Mouse (Mus musculus): ENCODE results near the gene Fam234b. TPM values are rescaled to one million over a fixed set of nuclear protein-coding genes. Genes with fewer than 3 reads are reported as not detected.
A peak's percentile ranks its signal among the peaks of the same experiment; 100 is the strongest.

Fam234b gene
- polyA plus RNA-seq, 1 experiment from 2014 or later: 21.7 TPM

DNA sequence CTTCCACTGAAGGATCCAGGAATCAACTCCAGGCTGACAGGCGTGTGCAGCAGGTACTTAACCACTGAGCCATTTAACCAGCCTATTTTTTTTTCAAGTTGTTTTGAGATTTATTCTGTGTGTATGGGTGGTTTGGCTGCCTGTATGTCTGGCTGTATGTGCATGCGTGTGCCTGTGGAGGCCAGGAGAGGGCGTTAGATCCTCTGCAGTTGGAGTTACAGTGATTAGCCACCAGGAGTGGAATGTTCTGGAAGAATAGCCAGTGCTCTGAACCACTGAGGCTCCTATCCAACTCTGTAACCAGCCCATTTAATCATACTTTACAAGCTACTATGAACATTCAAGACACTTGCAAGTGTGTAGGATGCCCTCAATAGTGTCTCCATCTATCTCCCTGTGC, 38.8 kb downstream of the Fam234b start:
- no peaks in the 10 kb centered on the region for H3K27me3 ChIP-seq (ENCODE audit: low read depth, poor library complexity, severe bottlenecking)
- no peak overlapping the region for H3K4me3 ChIP-seq
- H3K4me1 ChIP-seq: peaks cover 10% of the 10 kb centered on the region; the same call in 1 of the 2 replicates
- peaks cover 32% of the 10 kb centered on the region for H3K36me3 ChIP-seq
- H3K9me3 ChIP-seq (replicated peaks): no peaks in the 10 kb centered on the region
- no peak for DNase-seq (ENCODE audit: low spot score)
- WGBS: 87% methylated on average over 3 of the region's 3 CpGs
- no peak overlapping the region for H3K27ac ChIP-seq (replicated peaks)

DNA sequence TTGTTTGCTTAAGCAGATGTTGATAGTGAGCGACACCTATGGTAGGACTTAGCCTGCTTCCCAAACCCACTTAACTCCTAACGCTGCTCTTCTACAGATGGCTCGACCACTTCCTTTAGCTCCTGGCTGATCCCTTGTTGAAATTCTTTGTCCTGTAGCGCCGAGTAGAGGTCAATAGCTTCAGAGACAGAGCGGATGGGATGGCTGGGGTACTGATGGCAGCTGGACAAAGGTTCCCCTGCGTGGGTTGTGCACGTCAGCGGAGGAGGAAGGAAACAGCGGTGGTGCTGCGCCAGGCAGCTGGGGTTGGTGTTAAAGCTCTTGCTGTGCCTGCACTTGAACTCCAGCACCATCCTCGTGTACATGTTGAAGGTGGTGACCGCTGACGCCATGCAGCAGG, 39.5 kb downstream of the Fam234b start:
- Histone ChIP-seq H3K9me3 (replicated peaks) (no peaks in the 10 kb centered on the region), H3K27me3 (ENCODE audit: low read depth, poor library complexity, severe bottlenecking) (no peaks in the 10 kb centered on the region), H3K27ac (replicated peaks) (0 out of 2 replicates have a peak overlapping the region, but pooled peaks have one; percentile 17), H3K4me3 (no peak overlapping the region), H3K4me1 (peaks cover 10% of the 10 kb centered on the region; the same call in 1 of the 2 replicates), H3K36me3 (peaks cover 28% of the 10 kb centered on the region)
- no peak for DNase-seq (ENCODE audit: low spot score)
- WGBS: 75% methylated on average over 14 of the region's 14 CpGs

DNA sequence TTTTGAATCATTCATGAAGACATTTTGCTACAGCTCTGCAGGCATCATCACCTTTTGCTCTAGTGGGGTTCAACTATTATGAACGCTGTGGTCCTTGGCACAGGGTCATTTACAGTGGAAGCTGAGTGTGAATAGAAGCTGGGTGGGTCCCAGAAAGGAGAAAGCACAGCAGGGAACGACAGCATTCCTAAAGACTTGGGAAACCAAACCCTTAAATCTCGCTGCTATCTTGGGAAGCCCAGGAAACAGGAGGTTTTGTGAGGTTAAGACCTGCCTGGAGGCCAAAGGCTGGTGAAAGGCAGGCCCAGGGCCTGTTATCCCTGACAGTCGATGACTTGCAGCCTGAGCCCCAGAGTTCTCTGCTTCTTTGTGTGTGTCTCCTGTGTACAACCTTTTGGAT, 40.4 kb downstream of the Fam234b start:
- H3K27ac ChIP-seq (replicated peaks): no peak overlapping the region
- 64% methylated on average over 4 of the region's 4 CpGs for WGBS
- no peaks in the 10 kb centered on the region for H3K9me3 ChIP-seq (replicated peaks)
- no peak for DNase-seq (ENCODE audit: low spot score)
- peaks cover 19% of the 10 kb centered on the region for H3K36me3 ChIP-seq
- no peaks in the 10 kb centered on the region for H3K27me3 ChIP-seq (ENCODE audit: low read depth, poor library complexity, severe bottlenecking)
- H3K4me1 ChIP-seq: peaks cover 3% of the 10 kb centered on the region; the same call in 1 of the 2 replicates
- H3K4me3 ChIP-seq: no peak overlapping the region

DNA sequence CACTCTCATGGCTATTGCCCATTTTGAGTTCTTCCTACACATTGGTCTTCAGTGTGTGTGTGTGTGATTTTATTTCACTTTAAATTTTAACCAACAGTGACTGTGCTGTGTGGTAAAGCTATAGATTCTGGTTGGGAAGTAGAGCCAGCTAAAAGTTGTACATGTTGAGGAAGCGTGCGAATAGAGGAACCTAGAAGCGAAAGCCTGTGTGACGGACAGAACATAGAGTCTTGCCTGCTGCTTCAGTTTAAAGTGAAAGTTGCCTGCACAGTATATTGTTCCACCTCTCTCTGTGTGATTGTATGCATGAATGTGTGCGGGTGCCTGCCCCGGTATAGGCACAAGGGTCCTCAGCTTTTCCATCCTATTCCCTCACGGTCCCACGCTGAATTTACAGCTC, 42.6 kb downstream of the Fam234b start:
- Histone ChIP-seq H3K4me1 (peaks cover 5% of the 10 kb centered on the region; the same call in 1 of the 2 replicates), H3K36me3 (peaks cover 4% of the 10 kb centered on the region; the same call in 1 of the 2 replicates), H3K9me3 (replicated peaks) (no peaks in the 10 kb centered on the region), H3K4me3 (no peak overlapping the region), H3K27ac (replicated peaks) (no peak overlapping the region), H3K27me3 (ENCODE audit: low read depth, poor library complexity, severe bottlenecking) (no peaks in the 10 kb centered on the region)
- WGBS: 97% methylated on average over 8 of the region's 8 CpGs
- no peak for DNase-seq (ENCODE audit: low spot score)

DNA sequence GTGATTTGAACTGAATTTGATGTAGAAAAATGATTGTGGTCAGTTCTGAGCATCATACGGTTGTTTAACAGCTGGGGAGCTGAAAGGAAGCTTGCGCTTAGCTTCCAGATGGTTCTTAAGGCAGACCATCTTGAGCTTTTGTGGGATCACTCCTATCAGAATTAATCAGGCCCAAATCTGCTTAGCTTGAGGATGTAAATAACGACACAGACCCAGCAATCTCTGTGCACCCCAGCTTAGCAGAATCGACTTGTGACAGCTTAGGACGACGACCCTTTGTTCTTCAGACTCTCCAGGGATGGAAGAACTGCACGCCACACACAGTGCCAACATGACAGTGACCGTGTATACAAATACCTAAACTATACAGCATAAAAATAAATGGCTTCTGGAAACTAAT, 47.8 kb downstream of the Fam234b start:
- Histone ChIP-seq H3K27me3 (ENCODE audit: low read depth, poor library complexity, severe bottlenecking) (peaks cover 4% of the 10 kb centered on the region; the same call in 1 of the 2 replicates), H3K9me3 (replicated peaks) (no peaks in the 10 kb centered on the region), H3K4me1 (peaks cover 9% of the 10 kb centered on the region; the same call in 1 of the 2 replicates), H3K27ac (replicated peaks) (no peak overlapping the region), H3K4me3 (no peak overlapping the region), H3K36me3 (no peaks in the 10 kb centered on the region)
- no peak for DNase-seq (ENCODE audit: low spot score)
- WGBS: 67% methylated on average over 8 of the region's 8 CpGs

DNA sequence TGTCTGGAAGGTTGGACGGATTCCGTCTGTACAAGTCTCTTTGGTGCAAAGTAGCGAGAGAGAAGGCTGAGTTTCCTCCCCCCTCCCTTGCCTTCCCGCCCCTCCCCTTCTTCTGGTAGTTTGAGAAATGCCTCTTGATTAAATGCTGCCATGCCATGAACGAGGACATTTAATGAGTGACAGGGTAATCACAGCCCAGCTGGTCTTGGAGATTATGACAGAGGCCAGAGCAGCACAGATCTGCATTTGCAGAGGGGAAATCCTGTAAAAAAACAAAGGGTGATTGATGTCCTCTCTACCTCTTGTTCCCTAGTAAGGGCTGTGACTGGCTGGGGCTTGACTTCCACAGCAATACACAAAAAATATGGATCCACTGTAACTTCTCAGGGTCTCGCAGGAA, 50.1 kb downstream of the Fam234b start:
- 76% methylated on average over 6 of the region's 6 CpGs for WGBS
- Histone ChIP-seq H3K4me1 (peaks cover 29% of the 10 kb centered on the region), H3K36me3 (no peaks in the 10 kb centered on the region), H3K27ac (replicated peaks) (no peak overlapping the region), H3K4me3 (no peak overlapping the region), H3K9me3 (replicated peaks) (no peaks in the 10 kb centered on the region), H3K27me3 (ENCODE audit: low read depth, poor library complexity, severe bottlenecking) (peaks cover 18% of the 10 kb centered on the region)
- no peak for DNase-seq (ENCODE audit: low spot score)

DNA sequence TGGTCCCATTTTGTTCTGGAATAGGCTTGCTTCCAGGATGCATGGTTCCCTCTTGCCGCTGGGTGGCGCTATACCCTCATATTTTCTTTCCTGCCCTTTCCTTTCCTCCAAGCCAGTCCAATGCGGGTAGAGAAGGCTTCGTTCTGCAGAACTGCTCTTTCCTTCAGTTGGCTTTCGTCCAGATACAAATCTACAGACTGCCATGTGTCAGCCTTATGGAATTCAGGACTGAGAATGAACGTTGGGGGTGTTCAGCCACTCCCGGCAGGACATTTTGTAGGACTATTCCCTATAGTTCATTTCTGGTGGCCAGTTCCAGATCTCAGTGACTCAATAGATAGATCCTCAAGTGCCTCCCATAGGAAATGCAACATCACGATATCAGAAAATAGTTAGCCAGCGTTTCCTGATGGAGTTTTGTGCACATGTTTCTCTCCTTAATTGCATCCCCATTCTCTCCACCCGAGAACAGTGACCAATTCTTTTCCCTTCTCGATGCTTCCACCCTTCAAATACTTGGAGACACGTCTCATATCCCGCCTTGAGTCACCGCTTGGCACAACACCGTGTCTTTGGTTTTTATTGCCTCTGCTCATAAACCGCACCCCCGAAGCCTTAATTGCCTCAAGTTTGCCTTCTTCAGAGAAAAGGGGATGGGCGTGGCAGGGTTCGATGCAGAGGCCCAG, 52.2 kb downstream of the Fam234b start:
- Histone ChIP-seq H3K4me1 (peaks cover 33% of the 10 kb centered on the region), H3K27ac (replicated peaks) (no peak overlapping the region), H3K4me3 (no peak overlapping the region), H3K36me3 (no peaks in the 10 kb centered on the region), H3K27me3 (ENCODE audit: low read depth, poor library complexity, severe bottlenecking) (peaks cover 25% of the 10 kb centered on the region), H3K9me3 (replicated peaks) (no peaks in the 10 kb centered on the region)
- 60% methylated on average over 19 of the region's 19 CpGs for WGBS
- peak; percentile 70 for DNase-seq (ENCODE audit: low spot score)

DNA sequence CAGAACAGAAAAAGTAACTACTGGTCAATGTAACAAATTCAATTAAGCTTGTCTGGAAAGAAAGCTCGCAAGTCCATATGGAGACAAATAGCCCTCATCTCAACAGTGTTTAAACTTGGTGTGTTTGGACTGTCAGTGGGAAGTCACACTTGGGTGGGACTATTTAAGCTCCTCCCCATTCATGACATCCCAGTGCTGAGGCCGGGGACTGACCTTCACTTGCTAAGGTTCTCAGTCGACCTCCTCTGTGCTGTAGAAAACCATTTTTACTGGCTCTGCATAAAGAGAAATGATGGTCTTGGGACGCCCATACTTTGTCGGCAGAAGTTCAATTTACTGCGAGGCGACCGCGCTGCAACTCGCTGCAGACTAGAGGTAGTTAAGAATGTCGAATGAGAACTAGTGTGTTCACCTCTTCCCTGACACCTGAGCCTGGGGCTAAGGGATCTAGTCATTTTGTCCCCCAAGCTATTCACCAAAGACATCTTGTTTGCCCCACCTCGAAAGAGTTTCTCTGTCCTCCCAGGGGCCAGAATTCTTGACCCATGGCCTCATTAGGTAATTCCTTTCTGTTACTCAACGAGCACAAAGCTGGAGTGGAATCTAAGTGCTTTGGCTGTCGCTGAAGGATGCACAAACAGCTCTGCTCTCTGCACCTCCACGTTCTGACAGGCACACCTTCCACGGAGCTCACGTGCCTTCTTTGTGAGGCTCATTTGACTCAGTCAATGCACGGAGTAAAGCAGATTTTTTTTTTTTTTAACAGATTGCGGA, 53.3 kb downstream of the Fam234b start:
- no peak for DNase-seq (ENCODE audit: low spot score)
- H3K27me3 ChIP-seq (ENCODE audit: low read depth, poor library complexity, severe bottlenecking): peaks cover 25% of the 10 kb centered on the region
- 0 out of 2 replicates have a peak overlapping the region, but pooled peaks have one; percentile 83 for H3K27ac ChIP-seq (replicated peaks)
- H3K36me3 ChIP-seq: no peaks in the 10 kb centered on the region
- H3K4me3 ChIP-seq: no peak overlapping the region
- WGBS: 69% methylated on average over 19 of the region's 19 CpGs
- H3K4me1 ChIP-seq: peaks cover 24% of the 10 kb centered on the region
- H3K9me3 ChIP-seq (replicated peaks): no peaks in the 10 kb centered on the region

DNA sequence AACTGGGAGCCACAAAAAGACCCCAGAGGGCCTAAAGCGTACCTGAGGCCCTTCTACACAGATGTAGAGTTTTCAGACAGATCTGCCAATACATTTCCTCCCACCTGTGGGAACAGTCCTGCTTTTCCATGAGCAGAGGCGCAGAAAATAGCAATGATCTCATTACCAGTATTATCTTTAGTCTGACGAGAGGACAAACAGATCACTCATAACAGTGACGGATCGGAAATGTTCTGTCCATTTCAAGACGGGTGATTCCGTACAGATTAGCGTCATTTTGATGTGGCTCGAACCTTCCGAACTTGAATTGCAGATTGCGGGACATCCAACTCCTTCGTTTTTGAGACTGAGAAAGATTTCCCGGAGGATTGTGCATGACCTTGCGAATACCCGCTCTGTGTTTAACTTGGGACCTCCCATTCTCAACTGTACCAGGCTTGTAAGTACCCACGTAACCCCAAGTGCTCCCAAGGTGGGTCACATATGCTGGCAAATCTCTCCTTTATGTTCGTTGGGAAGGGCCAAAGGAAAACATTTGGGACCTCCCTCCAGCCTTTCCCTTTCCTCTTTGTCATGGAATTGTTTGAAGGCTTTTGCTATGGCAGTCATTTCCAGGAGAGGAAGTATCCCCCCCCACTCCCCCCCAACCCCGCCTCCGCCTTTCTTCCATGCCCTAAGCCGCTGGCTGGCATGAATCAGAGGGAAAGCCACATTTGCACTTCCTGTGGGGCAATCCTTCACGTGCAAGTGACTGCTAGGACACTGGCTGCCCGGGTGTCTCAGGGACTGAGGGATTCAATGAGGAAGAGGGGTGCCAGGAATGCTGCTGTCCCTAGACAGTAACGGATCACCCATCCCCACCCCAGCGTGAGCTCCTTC, 54.3 kb downstream of the Fam234b start:
- Histone ChIP-seq H3K36me3 (no peaks in the 10 kb centered on the region), H3K4me3 (peak overlapping the region; percentile 44), H3K9me3 (replicated peaks) (no peaks in the 10 kb centered on the region), H3K27ac (replicated peaks) (peak overlapping the region; percentile 83), H3K27me3 (ENCODE audit: low read depth, poor library complexity, severe bottlenecking) (peaks cover 25% of the 10 kb centered on the region), H3K4me1 (peaks cover 24% of the 10 kb centered on the region)
- WGBS: 51% methylated on average over 24 of the region's 24 CpGs
- DNase-seq (ENCODE audit: low spot score): peak; percentile 66

DNA sequence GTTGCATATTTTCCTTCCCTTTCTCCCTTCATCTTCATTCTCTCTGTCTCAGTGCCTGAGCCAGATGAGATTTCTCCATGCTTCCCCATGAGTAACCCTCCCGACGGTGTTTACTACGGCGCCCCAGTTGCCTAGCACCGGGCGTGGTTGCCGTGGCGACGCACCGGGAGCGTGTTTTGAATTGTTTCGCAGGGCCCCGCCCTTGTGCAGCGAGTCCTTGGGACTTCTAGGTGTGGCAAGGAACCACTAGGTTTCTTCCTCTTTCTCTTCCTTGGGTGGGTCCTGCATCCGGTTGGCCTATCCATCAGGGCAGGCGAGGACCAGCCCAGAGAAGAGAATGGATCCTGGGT, 54.9 kb downstream of the Fam234b start:
- H3K4me1 ChIP-seq: peaks cover 24% of the 10 kb centered on the region
- WGBS: 4% methylated on average over 16 of the region's 16 CpGs
- peaks cover 23% of the 10 kb centered on the region for H3K27me3 ChIP-seq (ENCODE audit: low read depth, poor library complexity, severe bottlenecking)
- peak overlapping the region; percentile 44 for H3K4me3 ChIP-seq
- no peaks in the 10 kb centered on the region for H3K9me3 ChIP-seq (replicated peaks)
- peak; percentile 88 for DNase-seq (ENCODE audit: low spot score)
- H3K27ac ChIP-seq (replicated peaks): peak overlapping the region; percentile 83
- no peaks in the 10 kb centered on the region for H3K36me3 ChIP-seq

DNA sequence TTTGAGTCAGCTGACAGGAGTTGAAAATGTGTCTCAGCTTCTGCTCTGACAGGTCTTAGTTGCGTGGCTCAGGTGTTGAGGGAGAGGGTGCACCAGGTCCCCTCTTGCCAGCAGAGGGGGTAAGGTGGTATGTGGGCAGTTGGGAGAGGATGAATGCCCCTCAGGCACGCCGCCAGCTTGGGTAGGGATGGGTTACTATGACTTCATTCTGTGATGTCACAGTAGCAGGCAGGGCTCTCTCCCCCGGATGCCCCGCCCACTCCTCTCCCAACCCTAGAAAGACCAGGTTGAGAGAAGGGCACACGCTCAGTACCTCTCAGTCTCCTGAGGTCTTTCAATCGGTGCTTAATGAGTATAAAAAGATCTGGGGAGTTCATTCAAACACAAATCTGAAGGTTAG, 56.4 kb downstream of the Fam234b start, which contains the start of gene Gsg1:
Gene Gsg1, minus strand, starts transcription at position 199 of the 400 bp plus-strand sequence.
- DNase-seq (ENCODE audit: low spot score): no peak
- Histone ChIP-seq H3K27me3 (ENCODE audit: low read depth, poor library complexity, severe bottlenecking) (peaks cover 21% of the 10 kb centered on the region), H3K4me3 (no peak within 1 kb of the TSS), H3K36me3 (no peaks in the 10 kb centered on the region), H3K4me1 (peaks cover 24% of the 10 kb centered on the region), H3K9me3 (replicated peaks) (no peaks in the 10 kb centered on the region), H3K27ac (replicated peaks) (peak within 1 kb of the TSS; percentile 83)
- WGBS: 79% methylated on average over 7 of the region's 7 CpGs

DNA sequence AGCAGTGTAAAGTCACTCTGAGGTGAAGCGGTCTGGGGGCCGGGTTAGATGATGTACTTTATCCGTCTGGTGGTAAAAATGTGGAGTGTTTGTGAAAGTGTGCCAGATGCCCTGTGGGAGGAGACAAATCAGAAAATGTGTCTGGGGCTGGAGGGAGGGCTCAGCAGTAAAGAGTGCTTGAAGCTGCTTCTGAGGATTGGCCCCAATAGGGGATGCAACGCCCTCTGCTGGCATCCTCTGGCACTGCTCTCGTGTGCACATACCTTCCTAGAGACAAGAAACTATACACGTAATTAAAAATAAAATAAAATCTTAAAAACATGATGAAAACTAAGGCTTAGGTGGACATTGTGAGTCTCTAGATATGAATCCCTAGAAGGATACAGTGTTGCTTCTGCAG, 62.7 kb downstream of the Fam234b start:
- Histone ChIP-seq H3K4me1 (no peaks in the 10 kb centered on the region), H3K9me3 (replicated peaks) (peaks cover 5% of the 10 kb centered on the region; the same call in 1 of the 2 replicates), H3K36me3 (no peaks in the 10 kb centered on the region), H3K4me3 (no peak overlapping the region), H3K27me3 (ENCODE audit: low read depth, poor library complexity, severe bottlenecking) (no peaks in the 10 kb centered on the region), H3K27ac (replicated peaks) (no peak overlapping the region)
- DNase-seq (ENCODE audit: low spot score): no peak
- WGBS: 91% methylated on average over 6 of the region's 6 CpGs

All from midbrain, embryonic 10.5 days (tissue).